Mouse (Mus musculus): Measurements from ENCODE around the gene Vti1a. TPM values are rescaled to one million over a fixed set of nuclear protein-coding genes. Genes with fewer than 3 reads are reported as not detected.

Gene Vti1a
- total RNA-seq (2021), result 10 to 100 TPM; 20.3 to 21.5 TPM

DNA sequence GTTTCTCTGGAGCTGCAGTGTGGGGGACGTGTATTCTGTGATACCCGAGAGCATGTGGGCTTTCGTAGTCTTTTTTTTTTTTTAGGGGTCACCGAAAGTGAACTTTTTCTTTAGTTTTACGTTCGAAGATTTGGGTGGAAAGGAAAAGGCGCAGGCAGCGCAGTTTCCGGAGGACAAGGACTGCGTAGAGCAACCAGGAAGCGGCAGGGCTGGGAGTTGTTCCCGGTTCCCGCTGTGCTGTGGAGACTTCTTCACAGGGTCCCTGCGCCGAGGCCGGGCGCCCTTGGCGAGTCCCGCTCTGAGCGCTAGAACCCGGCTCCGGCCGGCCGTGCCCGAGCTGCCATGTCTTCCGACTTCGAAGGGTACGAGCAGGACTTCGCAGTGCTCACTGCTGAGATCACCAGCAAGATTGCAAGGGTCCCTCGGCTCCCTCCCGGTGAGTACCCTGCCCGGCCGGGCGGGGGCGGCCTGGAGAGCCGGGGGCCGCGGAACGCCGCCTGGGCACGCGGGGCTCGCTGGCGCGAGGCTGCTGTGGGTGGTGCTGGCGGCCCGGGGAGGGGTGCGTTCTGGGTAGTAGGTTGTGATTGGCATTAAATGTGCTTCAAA lies at the start of gene Vti1a:
Gene Vti1a, plus strand, starts transcription at position 187 of the 606 bp plus-strand sequence.
- peak; percentile 92 to 95 for DNase-seq
- intact Hi-C loops (cut with DNase I), result no loop called here

DNA sequence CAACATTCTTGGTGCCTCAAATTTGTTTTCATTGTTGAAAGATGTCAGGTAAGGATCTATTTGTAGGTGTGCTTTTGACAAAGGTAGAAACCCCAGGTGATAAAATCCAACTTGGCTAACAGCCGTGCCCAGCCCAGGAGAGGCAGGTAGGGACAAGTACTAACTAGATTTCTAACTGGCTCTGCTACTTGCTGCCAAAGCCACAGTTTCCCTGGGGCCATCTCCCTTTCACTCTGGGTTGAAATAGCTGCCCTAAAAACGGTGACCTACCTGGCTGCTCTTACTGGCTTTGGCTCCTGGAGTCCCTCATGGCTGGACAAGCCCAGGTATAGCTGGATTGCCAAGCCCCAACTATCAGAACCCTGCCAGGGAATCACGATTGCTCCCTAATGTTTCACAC lies 49.3 kb upstream of the Vti1a start:
- DNase-seq, result no peak
- intact Hi-C loops (cut with DNase I), result no loop called here

DNA sequence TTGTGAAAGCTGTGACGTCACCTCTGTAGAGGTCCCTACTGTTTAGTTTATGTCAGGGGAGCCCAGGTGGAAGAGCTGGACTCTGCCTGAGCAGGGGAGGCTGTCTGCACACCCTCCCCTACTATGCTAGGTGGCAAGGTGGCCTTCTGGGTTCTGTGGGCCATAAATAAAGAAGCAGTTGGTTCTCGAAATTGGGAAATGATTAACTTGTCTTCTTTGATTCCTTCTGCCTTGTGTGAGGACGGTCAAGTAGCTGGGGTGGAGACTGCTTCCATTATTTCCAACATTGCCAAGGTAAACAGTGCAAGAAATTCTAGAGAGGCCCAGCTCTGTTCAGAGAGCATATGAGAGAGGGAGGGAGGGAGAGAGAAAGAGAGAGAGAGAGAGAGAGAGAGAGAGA lies 47.9 kb upstream of the Vti1a start:
- DNase-seq, result no peak

DNA sequence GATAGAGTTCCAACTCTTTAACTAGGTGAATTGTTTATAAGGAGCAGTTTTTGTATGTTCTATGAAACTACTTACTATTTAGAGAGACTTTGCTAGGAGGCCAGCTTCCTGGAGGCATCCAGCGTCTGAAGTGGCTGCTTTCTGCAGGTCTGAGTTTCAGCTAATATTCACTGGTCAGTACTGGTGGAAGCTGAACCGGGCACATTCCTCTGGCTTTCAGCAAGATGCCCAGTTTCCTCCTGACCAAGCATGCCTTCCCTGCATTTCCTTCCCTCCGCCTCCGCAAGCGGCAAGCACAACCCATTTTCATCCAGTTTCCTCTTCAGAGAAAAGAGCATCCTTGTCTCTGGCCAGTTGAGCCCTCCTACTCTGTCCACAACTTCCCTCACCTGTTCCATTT lies 47.0 kb upstream of the Vti1a start:
- no peak for DNase-seq
- intact Hi-C loops (cut with DNase I), result no loop called here

More for the DNA sequence above, 47.9 kb upstream of the Vti1a start:
- intact Hi-C loops (cut with DNase I), result no loop called here

DNA sequence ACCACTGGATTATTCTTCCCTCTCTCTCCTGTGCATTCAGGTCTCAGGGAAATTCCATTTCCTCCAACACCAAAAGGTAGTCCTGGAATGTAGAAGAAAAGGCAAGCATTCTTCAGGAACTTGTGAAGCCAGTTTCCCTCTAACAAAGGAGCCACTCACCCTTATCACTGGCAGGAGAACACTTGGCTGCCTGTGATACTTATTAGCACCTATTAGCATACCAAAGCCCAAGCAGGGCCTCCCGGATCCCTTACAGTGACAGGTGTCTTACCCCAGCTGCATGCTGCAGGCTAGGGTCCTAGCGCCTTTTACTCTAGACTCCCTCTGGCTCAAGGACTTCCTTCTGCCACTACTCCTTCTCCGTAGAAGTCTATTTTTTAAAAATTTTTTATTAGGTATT lies 44.6 kb upstream of the Vti1a start:
- no peak for DNase-seq
- intact Hi-C loops (cut with DNase I), result no loop called here

DNA sequence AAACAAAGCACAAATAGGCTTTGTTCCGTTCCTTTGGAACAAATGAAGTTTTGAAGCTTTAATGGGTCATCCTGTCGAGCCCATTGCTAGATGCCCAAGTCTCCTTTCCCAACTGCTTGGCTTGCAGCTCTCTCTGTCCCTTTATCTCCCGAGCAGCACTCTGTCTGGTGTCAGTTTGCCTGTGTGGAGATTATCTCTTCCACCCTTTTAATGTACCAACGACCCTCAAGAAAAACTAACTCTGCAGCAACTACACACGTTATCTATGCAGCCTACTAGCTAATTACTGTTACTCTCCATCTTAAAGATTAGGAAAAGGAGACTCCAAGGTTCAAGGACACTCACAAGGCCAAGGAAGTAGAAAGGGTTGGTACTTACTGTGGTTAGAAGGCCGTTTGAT lies 42.8 kb upstream of the Vti1a start:
- intact Hi-C loops (cut with DNase I), result no loop called here
- no peak for DNase-seq

DNA sequence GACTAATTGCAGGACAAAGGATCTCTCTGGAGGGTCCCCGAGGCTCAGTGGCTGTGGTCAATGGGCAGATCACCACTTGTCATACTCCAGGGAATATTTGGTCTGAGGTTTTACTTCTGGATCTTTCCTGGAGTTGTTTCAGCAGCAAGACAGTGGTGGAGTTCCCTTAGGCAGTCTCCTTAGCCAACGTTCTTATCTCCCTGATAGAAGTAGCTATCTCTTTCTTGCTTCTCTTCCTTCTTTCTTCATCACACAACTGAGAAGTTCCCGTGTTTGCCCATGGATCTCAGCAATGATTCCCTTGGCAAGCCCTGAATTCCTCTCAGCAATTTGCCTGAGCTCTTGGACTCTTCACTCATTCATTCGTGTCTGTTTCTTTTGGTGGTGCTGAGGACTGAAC lies 40.0 kb upstream of the Vti1a start:
- intact Hi-C loops (cut with DNase I), result no loop called here
- no peak for DNase-seq

DNA sequence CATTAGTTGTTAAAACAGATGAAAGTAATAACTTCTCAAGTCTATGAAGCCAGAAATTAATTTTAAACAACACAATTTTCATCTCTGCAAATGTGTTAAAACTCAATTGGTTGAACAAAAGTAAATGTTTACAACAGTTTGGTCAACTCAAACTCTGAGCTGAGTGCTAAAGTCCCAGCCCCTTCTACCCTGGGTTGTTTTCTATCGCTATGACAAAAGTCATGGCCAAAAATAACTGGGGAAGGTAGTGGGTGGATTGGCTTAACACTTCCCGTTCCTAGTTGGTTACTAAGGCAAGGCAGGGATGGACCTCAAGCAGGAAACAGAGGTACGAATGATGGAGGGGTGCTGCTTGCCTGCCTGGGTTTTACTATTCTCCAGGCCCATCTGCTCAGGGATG lies 39.3 kb upstream of the Vti1a start:
- intact Hi-C loops (cut with DNase I), result no loop called here
- no peak for DNase-seq

DNA sequence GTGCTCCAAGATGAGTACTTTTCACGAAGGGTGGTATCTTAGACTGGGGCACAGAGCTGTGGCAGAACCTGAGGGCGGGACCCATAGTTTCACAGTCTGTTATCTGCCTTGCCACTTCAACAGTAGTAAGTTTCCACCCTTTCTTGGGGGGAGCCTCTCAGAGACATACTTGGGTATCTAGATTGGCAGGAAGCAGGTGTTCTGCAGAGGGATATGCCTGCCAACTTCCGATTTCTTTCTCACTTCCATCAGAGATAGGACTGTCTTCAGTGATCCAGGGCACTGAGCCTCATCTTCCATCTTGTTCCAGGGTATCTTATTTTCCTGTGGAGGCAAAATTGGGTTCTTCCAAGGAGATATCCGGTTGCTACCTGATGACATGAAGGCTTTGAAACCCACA lies 32.0 kb upstream of the Vti1a start:
- intact Hi-C loops (cut with DNase I), result no loop called here
- DNase-seq, result no peak

DNA sequence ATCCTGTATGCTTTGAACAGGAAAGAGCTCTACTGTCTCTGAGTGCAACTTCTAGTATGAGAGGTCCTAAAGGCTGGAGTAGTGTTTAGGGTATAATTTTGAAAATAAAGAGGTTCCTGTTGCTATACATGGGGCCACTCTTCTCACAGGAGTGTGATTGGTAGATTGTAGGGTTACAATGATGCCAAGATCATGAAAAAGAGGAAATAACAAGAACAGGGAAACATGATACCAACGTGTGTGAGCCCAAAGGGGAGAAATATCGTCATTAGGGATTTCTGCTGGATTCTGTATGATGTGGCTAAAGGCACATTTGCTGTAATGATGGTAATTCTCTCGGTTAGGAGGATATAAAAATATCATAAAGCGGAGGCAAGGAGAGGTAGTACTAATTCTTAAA lies 30.1 kb upstream of the Vti1a start:
- intact Hi-C loops (cut with DNase I), result no loop called here
- DNase-seq, result no peak

DNA sequence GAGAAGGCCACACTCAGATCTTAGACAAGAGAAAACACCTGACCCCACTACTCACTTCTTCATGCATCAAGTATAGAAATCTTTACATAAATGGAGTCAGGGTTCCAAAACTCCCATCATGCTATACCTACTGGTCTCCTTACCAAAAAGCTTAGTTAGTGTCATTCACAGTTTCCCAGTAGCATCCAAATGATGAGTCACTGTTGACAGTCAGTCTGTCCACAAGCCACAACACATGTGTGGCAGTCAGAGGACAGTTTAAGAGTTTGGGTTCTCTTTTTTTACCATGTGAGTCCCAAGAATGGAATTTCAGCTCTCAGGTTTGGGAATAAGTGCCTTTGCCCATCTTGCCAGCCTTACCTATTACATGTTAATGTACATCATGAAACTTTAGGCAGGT lies 27.1 kb upstream of the Vti1a start:
- intact Hi-C loops (cut with DNase I), result no loop called here
- DNase-seq, result no peak

DNA sequence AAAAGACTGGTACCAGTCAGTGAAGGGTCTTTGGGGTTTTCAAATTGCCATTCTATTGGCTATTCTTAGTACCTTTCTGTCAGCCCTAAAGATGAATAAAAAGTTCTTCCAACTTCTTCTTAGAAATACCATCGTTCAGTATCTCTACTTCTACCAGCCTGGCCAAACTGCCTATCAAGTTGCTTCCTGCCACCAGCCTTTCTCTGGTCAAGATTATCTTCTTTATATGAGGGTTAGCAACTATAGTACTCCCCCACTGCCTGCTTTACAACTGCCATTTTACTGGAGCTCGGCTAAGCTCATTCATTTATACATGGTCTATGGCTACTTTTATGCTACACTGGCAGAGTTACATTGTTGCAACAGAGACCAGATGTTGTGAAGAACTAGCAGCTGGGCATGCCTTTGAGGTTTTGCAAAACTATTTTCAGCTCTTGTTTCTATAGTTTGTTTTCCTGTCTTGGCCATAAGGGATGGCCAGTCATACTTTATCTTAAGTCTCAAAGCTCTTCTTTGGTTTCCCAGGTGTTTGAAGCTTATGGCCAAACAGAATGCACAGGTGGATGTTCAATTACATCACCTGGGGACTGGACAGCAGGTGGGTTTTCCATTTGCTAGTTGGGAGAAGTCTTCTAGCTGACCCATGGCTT lies 25.3 kb upstream of the Vti1a start:
- intact Hi-C loops (cut with DNase I), result no loop called here

DNA sequence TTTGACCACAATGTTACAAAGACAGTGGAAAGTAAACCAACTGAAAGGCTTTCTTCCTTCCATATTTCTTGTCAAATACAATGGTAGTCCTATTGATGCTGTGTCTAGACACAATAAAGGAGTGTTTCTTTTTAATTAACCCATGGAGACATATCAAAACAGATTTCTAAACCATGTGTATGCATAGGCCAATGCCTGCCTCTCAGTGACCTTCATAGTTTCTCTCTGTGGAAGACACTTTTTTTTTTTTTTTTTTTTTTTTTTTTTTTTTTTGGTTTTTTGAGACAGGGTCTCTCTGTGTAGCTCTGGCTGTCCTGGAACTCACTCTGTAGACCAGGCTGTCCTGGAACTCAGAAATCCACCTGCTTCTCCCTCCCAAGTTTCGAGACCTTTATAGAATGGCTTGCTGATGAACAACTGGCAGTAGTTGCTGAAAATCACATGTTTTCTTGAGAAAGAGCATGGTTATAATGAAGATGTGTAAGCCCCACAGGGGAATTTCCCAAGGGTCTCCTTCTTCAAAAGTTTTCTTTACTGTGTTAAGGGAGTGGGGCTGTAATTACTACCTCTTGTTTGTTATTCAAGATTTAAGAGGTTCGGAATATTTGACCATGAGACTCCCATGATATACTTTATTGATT lies 23.8 kb upstream of the Vti1a start:
- intact Hi-C loops (cut with DNase I), result no loop called here
- DNase-seq, result no peak

More for the DNA sequence above, 25.3 kb upstream of the Vti1a start:
- DNase-seq, result no peak

DNA sequence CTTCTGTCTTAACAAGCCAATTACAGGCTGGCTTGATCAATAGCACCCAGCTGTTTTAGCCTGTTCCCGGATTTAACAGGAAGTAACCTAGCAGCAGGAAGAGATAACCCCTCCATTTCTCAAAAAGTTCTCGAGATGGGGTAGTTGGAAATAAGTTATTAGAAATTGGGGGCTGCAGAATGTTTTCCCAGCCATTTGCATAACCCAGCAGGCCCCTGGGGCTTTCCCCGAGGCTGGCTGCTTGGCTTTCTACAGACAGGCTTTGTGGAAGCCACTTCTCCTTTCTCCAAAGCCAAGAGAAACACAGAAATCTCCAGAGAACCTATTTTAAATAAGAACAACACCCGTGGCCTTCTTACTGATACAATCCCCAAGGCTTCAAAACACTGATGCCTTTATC lies 22.9 kb upstream of the Vti1a start:
- intact Hi-C loops (cut with DNase I), result no loop called here
- no peak for DNase-seq

DNA sequence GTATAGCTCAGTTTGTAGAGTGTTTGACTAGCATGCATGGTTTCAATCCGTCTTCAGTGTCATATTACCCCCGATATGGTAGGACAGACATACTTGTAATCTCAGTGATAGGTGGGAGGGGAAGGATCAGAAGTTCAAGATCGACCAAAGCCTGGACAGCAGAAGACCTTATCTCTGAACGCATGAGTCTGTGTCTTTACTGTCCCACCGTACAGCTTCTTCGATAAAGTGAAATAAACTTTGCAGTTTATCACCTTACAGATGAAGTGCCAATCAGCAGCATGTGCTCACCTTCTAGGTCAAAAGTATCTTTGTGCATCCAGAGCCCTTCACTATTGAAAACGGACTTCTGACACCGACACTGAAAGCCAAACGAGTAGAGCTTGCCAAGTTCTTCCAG lies 21.0 kb upstream of the Vti1a start:
- intact Hi-C loops (cut with DNase I), result no loop called here
- no peak for DNase-seq

DNA sequence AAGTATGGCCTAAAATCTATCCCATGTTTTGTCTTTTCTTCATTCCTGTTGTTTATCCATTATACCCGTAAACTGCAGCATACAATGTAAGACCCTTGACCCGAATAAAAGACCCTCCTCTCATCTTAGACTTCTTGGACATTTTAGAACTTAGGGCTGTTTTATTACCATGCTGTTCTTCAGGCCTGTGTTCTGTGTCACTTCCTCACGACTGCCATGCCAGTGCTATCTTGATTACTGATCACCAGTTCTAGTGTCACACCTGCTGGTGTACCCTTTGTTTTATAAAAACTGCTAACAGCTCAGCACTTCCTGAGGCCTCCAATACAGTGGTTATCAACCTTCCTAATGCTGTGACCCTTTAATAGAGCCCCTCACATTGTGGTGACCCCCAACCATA lies 20.5 kb upstream of the Vti1a start:
- no peak for DNase-seq

DNA sequence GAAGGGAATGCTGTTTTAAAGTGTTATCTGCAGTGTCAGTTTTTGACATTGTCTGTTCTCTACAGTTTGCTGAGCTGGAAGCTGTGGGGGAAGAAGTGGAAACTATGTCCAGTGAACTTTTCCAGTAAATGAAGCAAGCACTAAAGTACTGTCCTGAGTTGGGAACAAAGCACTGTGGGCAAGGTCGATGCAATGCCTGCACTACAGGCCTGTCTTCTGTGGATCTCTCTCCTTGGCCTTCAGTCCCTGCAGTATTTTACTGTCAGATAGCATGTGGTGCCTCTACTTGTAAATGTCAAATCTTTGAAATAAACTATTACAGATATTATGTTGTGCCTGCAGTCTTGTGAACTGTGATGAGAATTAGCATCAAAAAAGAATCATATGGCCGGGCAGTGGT lies 19.8 kb upstream of the Vti1a start:
- DNase-seq, result no peak
- intact Hi-C loops (cut with DNase I), result no loop called here

More for the DNA sequence above, 20.5 kb upstream of the Vti1a start:
- intact Hi-C loops (cut with DNase I), result no loop called here

DNA sequence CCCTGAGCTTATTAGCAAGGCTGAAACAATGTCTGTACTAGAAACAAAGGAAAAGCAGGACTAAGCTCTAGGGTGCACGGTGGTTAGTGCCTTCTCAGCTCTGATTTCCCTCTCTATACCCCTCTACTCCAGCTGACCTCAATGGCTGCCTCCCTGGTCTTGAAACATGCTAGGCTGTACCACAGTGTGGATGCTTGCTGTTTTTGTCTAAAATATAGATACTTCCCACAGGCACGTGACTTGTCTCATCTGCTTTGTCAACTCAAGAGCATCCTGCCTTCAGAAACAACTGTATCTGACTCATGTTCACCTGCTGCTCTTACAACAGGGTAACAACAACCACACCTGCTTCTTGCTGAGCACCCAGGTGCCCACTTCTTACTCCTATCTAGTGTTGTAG lies 18.6 kb upstream of the Vti1a start:
- intact Hi-C loops (cut with DNase I), result no loop called here
- DNase-seq, result no peak

DNA sequence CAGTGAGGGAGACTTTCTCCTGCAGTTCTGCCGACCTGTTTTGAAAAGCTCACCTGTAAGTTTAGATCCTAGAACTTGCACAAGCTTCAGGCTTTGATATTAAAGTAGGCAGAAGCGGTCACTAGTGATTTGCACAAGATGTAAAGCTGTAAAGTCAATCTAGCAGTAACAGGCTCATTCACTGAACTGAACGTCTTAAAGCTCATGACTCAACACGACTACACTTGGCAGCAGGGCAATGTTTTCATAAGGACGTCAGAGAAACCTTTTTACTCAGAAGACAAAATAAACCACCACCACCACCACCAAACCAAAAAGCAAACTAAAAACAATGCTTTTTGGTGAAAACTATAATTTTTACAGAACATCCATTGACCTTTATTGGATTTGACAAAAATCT lies 18.1 kb upstream of the Vti1a start:
- intact Hi-C loops (cut with DNase I), result no loop called here
- DNase-seq, result no peak

DNA sequence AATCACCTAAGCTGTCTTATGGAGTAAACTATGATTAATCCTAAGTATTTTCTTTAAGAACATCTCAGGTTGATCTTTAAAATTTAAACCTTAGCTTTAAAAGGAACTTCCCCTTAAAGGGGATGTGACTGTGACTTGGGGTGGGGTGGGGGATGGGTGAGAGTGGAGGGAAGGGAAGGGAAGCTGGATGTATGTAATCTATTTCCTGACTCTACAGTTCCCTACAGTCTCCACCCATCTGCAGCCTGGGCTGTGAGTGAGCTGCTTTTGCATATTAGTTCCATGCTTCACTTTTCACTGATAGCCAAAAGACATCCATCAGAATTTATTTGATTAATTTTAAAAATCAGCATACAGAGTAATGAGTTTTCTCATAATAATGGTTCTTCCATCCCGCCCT lies 16.7 kb upstream of the Vti1a start:
- intact Hi-C loops (cut with DNase I), result no loop called here
- DNase-seq, result no peak

DNA sequence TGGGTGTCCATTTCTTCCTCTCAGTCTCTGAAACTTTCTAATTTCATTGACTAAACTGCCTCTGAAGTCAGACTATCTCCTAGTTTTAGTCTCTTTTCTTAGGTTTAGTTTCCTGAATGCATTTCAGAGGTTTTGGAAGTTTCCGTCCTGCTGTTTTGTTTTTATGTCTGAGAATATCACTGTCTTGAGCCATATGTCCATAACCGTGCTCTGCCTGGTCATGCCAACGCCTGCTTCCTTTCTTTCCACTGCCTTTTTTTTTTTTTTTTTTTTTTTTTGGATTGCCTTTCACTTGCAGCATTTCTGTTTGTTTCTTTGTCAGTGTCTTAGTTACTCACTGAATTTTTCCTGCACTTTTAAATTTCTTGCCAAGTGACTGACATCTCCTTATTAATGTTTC lies 15.6 kb upstream of the Vti1a start:
- intact Hi-C loops (cut with DNase I), result loop anchor here (10.0 kb wide), 1 partner anchor 196 kb away; no protein-coding TSS in a partner anchor
- no peak for DNase-seq

DNA sequence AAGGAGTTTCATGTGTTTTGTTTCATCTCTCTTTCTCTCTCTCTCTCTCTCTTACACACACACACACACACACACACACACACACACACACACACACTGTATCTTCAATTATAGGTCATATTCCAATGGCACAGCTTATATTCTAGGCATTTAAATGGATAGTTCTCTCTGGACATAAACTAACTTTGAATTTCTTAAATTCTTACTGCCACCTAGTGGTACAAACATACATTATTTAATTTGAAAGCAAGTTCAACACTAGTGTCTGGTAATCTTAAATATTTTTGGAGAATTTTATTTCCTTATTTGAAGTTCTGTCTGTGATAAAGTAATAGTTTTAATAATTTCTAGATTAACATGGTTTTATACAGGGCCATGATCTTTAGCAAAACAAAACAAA lies 11.1 kb upstream of the Vti1a start:
- no peak for DNase-seq
- intact Hi-C loops (cut with DNase I), result loop anchor here (1.0 to 10.0 kb wide), 2 partner anchors 87 to 200 kb away; no protein-coding TSS in a partner anchor

All from heart, postnatal 10 days (tissue).